ENCODE assay signal across 34 mouse cellular contexts in the genomic region with DNA sequence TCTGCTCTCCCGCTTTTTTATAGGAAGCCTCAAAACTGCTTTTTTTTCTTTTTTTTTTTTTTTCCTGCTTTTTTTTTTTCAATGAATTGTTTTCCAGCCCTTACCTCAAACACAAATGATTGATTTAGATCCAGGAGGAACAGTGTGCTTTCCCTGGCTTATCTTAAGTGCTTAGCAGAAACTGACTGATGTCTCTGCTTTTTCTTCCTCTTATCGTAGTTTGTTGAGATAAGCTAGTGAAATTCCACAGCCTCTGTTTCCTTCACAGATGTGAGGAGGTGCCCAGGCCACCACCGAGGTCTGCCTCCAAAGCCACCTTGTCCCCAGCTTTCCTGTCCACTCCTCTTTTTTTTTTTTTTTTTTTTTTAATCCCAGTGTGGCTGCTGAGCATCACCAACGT.
"Had no signal": no experiment of that assay in that cellular context is flagged by ENCODE, and none has a peak within 500 bp of the region (broad histone marks: within the 10 kb centered on the region; RNA-seq: fewer than 3 reads in every experiment).

No protein-coding gene starts in this region.

- H3K36me3 ChIP-seq: heart, embryonic 10.5 days; heart, embryonic 12.5 days; heart, embryonic 13.5 days; heart, embryonic 15.5 days; hindbrain, embryonic 10.5 days; hindbrain, embryonic 12.5 days; hindbrain, embryonic 13.5 days; hindbrain, embryonic 15.5 days; intestine, embryonic 15.5 days; kidney, embryonic 15.5 days had no signal

- DNase-seq: heart, postnatal 10 days; heart, postnatal 14 days; heart, postnatal 36 days; heart, postnatal 4 days; kidney, adult 11 months; kidney, adult 18-20 months; kidney, adult 2 months; kidney, adult 8-10 months; kidney, adult 9 months; kidney, postnatal 10 days; kidney, postnatal 14 days; kidney, postnatal 25 days; kidney, postnatal 36 days; kidney, postnatal 4 days; layer of hippocampus, adult 9-11 months; layer of hippocampus, postnatal 36 days had no signal

- H3K27ac ChIP-seq: heart, embryonic 10.5 days; heart, embryonic 13.5 days; heart, embryonic 15.5 days; hindbrain, embryonic 10.5 days; hindbrain, embryonic 12.5 days; hindbrain, embryonic 13.5 days; hindbrain, embryonic 14.5 days; hindbrain, embryonic 15.5 days; hindbrain, postnatal 0 days; intestine, embryonic 15.5 days; kidney, embryonic 15.5 days; kidney, postnatal 0 days; layer of hippocampus, adult 2 months had no signal

- H3K4me3 ChIP-seq: heart, embryonic 10.5 days; heart, embryonic 12.5 days; heart, embryonic 13.5 days; heart, embryonic 15.5 days; hindbrain, embryonic 10.5 days; hindbrain, embryonic 12.5 days; hindbrain, embryonic 13.5 days; hindbrain, embryonic 15.5 days; intestine, embryonic 15.5 days; kidney, embryonic 15.5 days; layer of hippocampus, adult 2 months had no signal

- H3K27me3 ChIP-seq: heart, embryonic 12.5 days; heart, embryonic 13.5 days; heart, embryonic 15.5 days; hindbrain, embryonic 12.5 days; hindbrain, embryonic 13.5 days; hindbrain, embryonic 15.5 days; intestine, embryonic 15.5 days; kidney, embryonic 15.5 days had no signal

- H3K9ac ChIP-seq: heart, embryonic 12.5 days; heart, embryonic 13.5 days; heart, embryonic 15.5 days; hindbrain, embryonic 12.5 days; hindbrain, embryonic 13.5 days; hindbrain, embryonic 14.5 days; hindbrain, embryonic 15.5 days; intestine, embryonic 15.5 days; kidney, embryonic 15.5 days had no signal

- H3K4me2 ChIP-seq: heart, embryonic 11.5 days; heart, embryonic 12.5 days; heart, embryonic 13.5 days; heart, embryonic 15.5 days; hindbrain, embryonic 12.5 days; hindbrain, embryonic 13.5 days; hindbrain, embryonic 14.5 days; hindbrain, embryonic 15.5 days; intestine, embryonic 15.5 days; kidney, embryonic 15.5 days had no signal

- H3K9me3 ChIP-seq: heart, embryonic 10.5 days; heart, embryonic 12.5 days; heart, embryonic 13.5 days; heart, embryonic 15.5 days; hindbrain, embryonic 10.5 days; hindbrain, embryonic 12.5 days; hindbrain, embryonic 13.5 days; hindbrain, embryonic 15.5 days; intestine, embryonic 15.5 days; kidney, embryonic 15.5 days had no signal

- ATAC-seq: hindbrain, embryonic 16.5 days; hindbrain, postnatal 0 days; inflammation-experienced regulatory T-cells, adult 6 months; intestine, embryonic 15.5 days; intestine, embryonic 16.5 days had no signal
